Mouse (Mus musculus) G1E (cell line): ENCODE data around the gene Frzb.

Experiments used
- CTCF ChIP-seq: IDR thresholded peaks from 2 replicates; pipeline ENCODE4 v1.5.1; 2012; ENCODE audit warnings: low read depth, low read length, inconsistent platforms, mixed read lengths
- GATA1 ChIP-seq: IDR thresholded peaks from 2 replicates; pipeline ENCODE4 v1.6.1; 2012; ENCODE audit warnings: borderline replicate concordance, low read length, inconsistent platforms, mixed read lengths
- POLR2AphosphoS5 ChIP-seq: IDR thresholded peaks from 2 replicates; pipeline ENCODE4 v1.6.1; 2012; ENCODE audit warnings: low read depth, low read length, inconsistent platforms; ENCODE audit not compliant: insufficient replicate concordance
- TAL1 ChIP-seq: conservative IDR thresholded peaks from 2 replicates; pipeline ENCODE4 v1.6.1; 2012; ENCODE audit warnings: low read depth, low read length, inconsistent platforms, mixed read lengths

GRCm38 (mm10) chr2:80445491-80445890 is 1.9 kb downstream of the Frzb start:
- no peak for TF ChIP-seq TAL1
- no peak for TF ChIP-seq CTCF
- TF ChIP-seq GATA1 = no peak
- TF ChIP-seq POLR2AphosphoS5 = no peak
